Mouse (Mus musculus) myocyte (in vitro differentiated cells): ENCODE data around the gene Tec.

Experiments
- MAX ChIP-seq: IDR thresholded peaks from one replicate; pipeline ENCODE4 v1.6.1; 2011; ENCODE audit warnings: low read depth, mild to moderate bottlenecking, control low read depth
- POLR2A ChIP-seq: IDR thresholded peaks from one replicate; pipeline ENCODE4 v1.6.1; 2011; ENCODE audit warnings: low read depth, mild to moderate bottlenecking, control low read depth, moderate library complexity; ENCODE audit not compliant: insufficient read length
- POLR2AphosphoS2 ChIP-seq: IDR thresholded peaks from one replicate; pipeline ENCODE4 v1.6.1; 2011; ENCODE audit warnings: low read depth, control low read depth; ENCODE audit not compliant: insufficient read length
- USF1 ChIP-seq: IDR thresholded peaks from one replicate; pipeline ENCODE4 v1.6.1; 2011; ENCODE audit warnings: low read depth, mild to moderate bottlenecking, control low read depth, moderate library complexity

GRCm38 (mm10) chr5:72776595-72776994, 91.7 kb downstream of the Tec start:
- TF ChIP-seq USF1 (no peak), POLR2AphosphoS2 (no peak), MAX (no peak), POLR2A (no peak)
